Mouse (Mus musculus) embryonic fibroblast, embryonic 13.5 days (primary cell): ENCODE results near the gene Sel1l3. TPM values are rescaled to one million over a fixed set of nuclear protein-coding genes. Genes with fewer than 3 reads are reported as not detected.

Source experiments
- H3K27ac ChIP-seq: 2 replicates; pipeline ENCODE4 v1.5.1; 2012; ENCODE audit warnings: low read length, control low read depth, inconsistent platforms; ENCODE audit not compliant: insufficient read depth
- H3K4me1 ChIP-seq: 2 replicates; pipeline ENCODE4 v1.6.1; 2011; ENCODE audit warnings: low read length; ENCODE audit not compliant: control insufficient read depth, insufficient read depth
- H3K4me3 ChIP-seq: 2 replicates; pipeline ENCODE4 v1.5.1; 2011; ENCODE audit warnings: mild to moderate bottlenecking, control low read depth, low read length; ENCODE audit not compliant: insufficient read depth
- CTCF ChIP-seq: IDR thresholded peaks from 2 replicates; pipeline ENCODE4 v1.5.1; 2011; ENCODE audit warnings: mild to moderate bottlenecking, control low read depth, low read length, moderate library complexity, borderline replicate concordance; ENCODE audit not compliant: insufficient read depth
- POLR2A ChIP-seq: IDR thresholded peaks from 2 replicates; pipeline ENCODE4 v1.6.1; 2011; ENCODE audit warnings: low read depth, mild to moderate bottlenecking, control low read depth, low read length, moderate library complexity
- polyA plus RNA-seq: library from polyadenylated mRNA; stranded (reverse); fragments of >200 nt; gene quantifications from 2 replicates; pipeline ENCODE4 v1.2.4, GENCODE M21; 2011; ENCODE audit warnings: low read depth; ENCODE audit not compliant: missing spikeins, insufficient read length

Gene Sel1l3
- polyA plus RNA-seq, 1 experiment, result 0.32 TPM

- TF ChIP-seq POLR2A, result no peak
- TF ChIP-seq CTCF, result no peak
- Histone ChIP-seq H3K27ac (no peak overlapping the region), H3K4me1 (no peaks in the 10 kb centered on the region), H3K4me3 (no peak overlapping the region)
Observed at GRCm38 (mm10) chr5:53161506-53162186, 52.1 kb downstream of the Sel1l3 start.

DNA sequence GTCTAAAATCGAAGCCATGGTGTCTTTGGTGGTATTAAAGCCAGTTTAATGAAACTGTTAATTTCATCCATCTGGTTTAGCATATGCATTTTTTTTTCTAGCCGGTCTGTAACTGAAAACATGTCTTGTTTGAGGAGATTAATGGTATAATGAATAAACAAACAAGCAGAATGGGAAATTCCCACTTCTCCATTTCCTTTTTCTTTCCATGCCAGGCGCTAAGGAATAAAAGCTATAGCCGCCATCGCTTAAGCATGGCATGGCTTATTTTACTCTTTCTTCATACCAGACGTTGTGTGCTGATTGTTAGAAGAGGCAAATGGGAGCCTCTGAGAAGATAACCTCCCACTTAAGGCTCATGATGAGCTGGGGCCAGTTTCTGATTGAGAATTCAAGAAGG lies 53.5 kb downstream of the Sel1l3 start:
- TF ChIP-seq POLR2A, result no peak
- no peak for TF ChIP-seq CTCF
- H3K27ac ChIP-seq, result no peak overlapping the region
- H3K4me3 ChIP-seq, result no peak overlapping the region
- peaks cover 2% of the 10 kb centered on the region; the same call in 1 of the 2 replicates for H3K4me1 ChIP-seq

- Histone ChIP-seq H3K27ac (no peak overlapping the region), H3K4me1 (peaks cover 2% of the 10 kb centered on the region; the same call in 1 of the 2 replicates), H3K4me3 (no peak overlapping the region)
- TF ChIP-seq POLR2A, result no peak
- TF ChIP-seq CTCF, result no peak
Observed at GRCm38 (mm10) chr5:53159631-53160030, 54.1 kb downstream of the Sel1l3 start.

DNA sequence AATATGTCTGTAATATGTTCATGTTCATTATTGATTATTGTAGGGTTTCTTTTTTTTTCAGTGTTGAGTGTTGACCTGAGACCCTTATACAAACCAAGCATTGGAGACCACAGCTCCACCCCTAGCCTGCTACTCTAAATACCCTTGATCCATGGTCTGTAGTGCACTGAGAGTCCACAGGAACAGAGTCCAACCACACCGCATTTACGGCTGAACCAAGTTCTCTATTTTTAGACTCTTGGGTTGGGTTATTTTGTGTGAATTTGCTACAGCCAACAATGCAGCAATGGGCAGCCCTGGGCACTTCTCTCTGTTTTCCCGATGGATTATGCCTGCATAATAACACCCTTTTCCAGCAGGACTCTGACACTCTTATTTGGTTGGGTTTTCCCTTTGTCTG lies 54.6 kb downstream of the Sel1l3 start:
- Histone ChIP-seq H3K27ac (no peak overlapping the region), H3K4me1 (peaks cover 2% of the 10 kb centered on the region; the same call in 1 of the 2 replicates), H3K4me3 (no peak overlapping the region)
- TF ChIP-seq CTCF, result no peak
- TF ChIP-seq POLR2A, result no peak

- peaks cover 2% of the 10 kb centered on the region; the same call in 1 of the 2 replicates for H3K4me1 ChIP-seq
- no peak overlapping the region for H3K4me3 ChIP-seq
- H3K27ac ChIP-seq, result peak overlapping the region; percentile 9; the same call in 1 of the 2 replicates
- no peak for TF ChIP-seq CTCF
- no peak for TF ChIP-seq POLR2A
Observed at GRCm38 (mm10) chr5:53155985-53156679, 57.6 kb downstream of the Sel1l3 start.

- Histone ChIP-seq H3K4me3 (no peak overlapping the region), H3K4me1 (peaks cover 2% of the 10 kb centered on the region; the same call in 1 of the 2 replicates), H3K27ac (no peak overlapping the region)
- TF ChIP-seq CTCF (no peak), POLR2A (no peak)
Observed at GRCm38 (mm10) chr5:53154501-53154900, 59.2 kb downstream of the Sel1l3 start.

- TF ChIP-seq CTCF (no peak), POLR2A (no peak)
Observed at GRCm38 (mm10) chr5:53154078-53154477, 59.6 kb downstream of the Sel1l3 start.

GRCm38 (mm10) chr5:53153144-53153543 lies 60.6 kb downstream of the Sel1l3 start:
- Histone ChIP-seq H3K4me1 (peaks cover 2% of the 10 kb centered on the region; the same call in 1 of the 2 replicates), H3K4me3 (no peak overlapping the region), H3K27ac (no peak overlapping the region)
- TF ChIP-seq POLR2A, result no peak
- TF ChIP-seq CTCF, result no peak

More at GRCm38 (mm10) chr5:53154078-53154477, 59.6 kb downstream of the Sel1l3 start:
- Histone ChIP-seq H3K4me1 (peaks cover 2% of the 10 kb centered on the region; the same call in 1 of the 2 replicates), H3K27ac (no peak overlapping the region), H3K4me3 (no peak overlapping the region)

DNA sequence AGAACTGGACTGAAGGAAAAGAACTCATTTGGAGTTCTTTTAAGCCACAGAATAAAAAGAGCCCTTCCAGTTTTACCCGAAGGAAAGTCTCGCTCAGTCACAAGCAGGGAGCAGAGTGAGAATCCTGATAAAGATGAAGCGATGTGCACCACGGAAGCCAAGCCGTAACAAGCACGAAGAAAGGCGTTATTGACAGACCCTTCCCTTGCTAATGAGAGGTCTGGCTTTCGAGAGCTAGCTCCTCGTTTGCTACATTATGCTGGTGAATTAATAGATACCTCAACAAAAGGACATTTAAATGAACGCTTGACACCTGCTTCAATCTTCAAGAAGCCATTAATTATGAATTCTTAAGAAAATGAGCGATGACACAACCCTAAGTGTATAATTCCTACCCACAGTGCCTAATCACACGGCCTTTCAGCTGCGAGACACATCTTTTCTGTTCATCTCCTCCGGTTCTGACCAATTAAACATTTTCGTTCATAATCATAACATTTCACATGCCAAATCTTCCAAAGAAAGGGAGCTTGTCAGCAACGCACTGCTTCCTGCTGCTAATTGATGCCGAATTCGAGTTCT lies 62.3 kb downstream of the Sel1l3 start:
- TF ChIP-seq POLR2A (no peak), CTCF (no peak)
- Histone ChIP-seq H3K4me1 (peaks cover 2% of the 10 kb centered on the region; the same call in 1 of the 2 replicates), H3K4me3 (no peak overlapping the region), H3K27ac (no peak overlapping the region)
